Mouse (Mus musculus) lung, postnatal 0 days (tissue): ENCODE results near the gene Rnf208. TPM values are rescaled to one million over a fixed set of nuclear protein-coding genes. Genes with fewer than 3 reads are reported as not detected.

Experiments used
- ATAC-seq: fragments of 200-750 bp; cut with Nextera tagmentation; 2 replicates; pipeline ENCODE4 v1.8.0; 2017; ENCODE audit warnings: moderate library complexity
- DNase-seq: peaks from one replicate; pipeline ENCODE4 v3.0.0-alpha.2; 2016; ENCODE audit warnings: low spot score
- H3K27ac ChIP-seq: fragments of 300-500 bp; sonication (generic); 2 replicates; pipeline ENCODE4 v1.5.1; 2014; ENCODE audit warnings: antibody characterized with exemption, mild to moderate bottlenecking, low read length, mixed read lengths
- H3K27me3 ChIP-seq: fragments of 300-500 bp; sonication (generic); replicated peaks from 2 replicates; pipeline ENCODE4 v1.6.1; 2014; ENCODE audit warnings: low read length, mixed read lengths; ENCODE audit not compliant: insufficient read depth
- H3K36me3 ChIP-seq: fragments of 300-500 bp; sonication (generic); 2 replicates; pipeline ENCODE4 v1.6.1; 2014; ENCODE audit warnings: low read length, mixed read lengths; ENCODE audit not compliant: insufficient read depth
- H3K4me1 ChIP-seq: fragments of 300-500 bp; sonication (generic); 2 replicates; pipeline ENCODE4 v1.6.1; 2014; ENCODE audit warnings: antibody characterized with exemption, low read depth, low read length, mixed read lengths; ENCODE audit not compliant: insufficient read depth
- H3K4me2 ChIP-seq: fragments of 300-500 bp; sonication (generic); replicated peaks from 2 replicates; pipeline ENCODE4 v1.6.1; 2014; ENCODE audit warnings: low read depth, mild to moderate bottlenecking, low read length, moderate library complexity, mixed read lengths
- H3K4me3 ChIP-seq: fragments of 300-500 bp; sonication (generic); 2 replicates; pipeline ENCODE4 v1.5.1; 2014; ENCODE audit warnings: low read depth, low read length
- H3K9ac ChIP-seq: fragments of 300-500 bp; sonication (generic); replicated peaks from 2 replicates; pipeline ENCODE4 v1.6.1; 2014; ENCODE audit warnings: low read depth, mild to moderate bottlenecking
- H3K9me3 ChIP-seq: fragments of 300-500 bp; sonication (generic); 2 replicates; pipeline ENCODE4 v1.6.1; 2016; ENCODE audit warnings: low read length, mixed read lengths
- CTCF ChIP-seq: IDR thresholded peaks from 2 replicates; pipeline ENCODE4 v1.5.1; 2016; ENCODE audit warnings: antibody characterized with exemption, mild to moderate bottlenecking
- EP300 ChIP-seq: IDR thresholded peaks from 2 replicates; pipeline ENCODE4 v1.6.1; 2016; ENCODE audit warnings: antibody characterized with exemption, mild to moderate bottlenecking, control low read depth
- WGBS: fragments of 180-500 bp; shearing (Covaris S2); extraction: QIAGEN DNeasy Blood & Tissue Kit; methylation state at CpG from one replicate; pipeline ENCODE4 v1.1.7; 2014; 5-methylcytosine and 5-hydroxymethylcytosine counted together
- polyA plus RNA-seq: library from polyadenylated mRNA; unstranded; fragments of >200 nt; fragmentation: Nextera tagmentation; extraction: Ambion mirVana; gene quantifications from 2 replicates; pipeline ENCODE4 v1.2.1, GENCODE M21; 2015

The Rnf208 gene
- polyA plus RNA-seq, 1 experiment from 2014 or later: 3.4 TPM

GRCm38 (mm10) chr2:25238106-25238505 lies 3.9 kb upstream of the Rnf208 start:
- ATAC-seq (peak; percentile 43), DNase-seq (peak; percentile 70)
- H3K4me2 ChIP-seq: no peak overlapping the region
- H3K4me3 ChIP-seq: no peak overlapping the region
- no peak overlapping the region for H3K9ac ChIP-seq
- no peaks in the 10 kb centered on the region for H3K36me3 ChIP-seq
- TF ChIP-seq CTCF: no peak
- no peak; the same call in 1 of the 2 replicates for TF ChIP-seq EP300
- peaks cover 9% of the 10 kb centered on the region; the same call in 1 of the 2 replicates for H3K27me3 ChIP-seq
- H3K4me1 ChIP-seq: peaks cover 11% of the 10 kb centered on the region
- peak overlapping the region; percentile 69 for H3K27ac ChIP-seq
- H3K9me3 ChIP-seq: no peaks in the 10 kb centered on the region

- Histone ChIP-seq H3K27ac (no peak overlapping the region), H3K9me3 (no peaks in the 10 kb centered on the region), H3K36me3 (no peaks in the 10 kb centered on the region), H3K9ac (no peak overlapping the region), H3K4me2 (no peak overlapping the region), H3K4me1 (peaks cover 11% of the 10 kb centered on the region), H3K4me3 (no peak overlapping the region), H3K27me3 (peaks cover 9% of the 10 kb centered on the region; the same call in 1 of the 2 replicates)
- DNase-seq (no peak), ATAC-seq (no peak)
- TF ChIP-seq CTCF: no peak
- no peak for TF ChIP-seq EP300
- WGBS: 77% methylated on average over 3 of the region's 3 CpGs
Measured at GRCm38 (mm10) chr2:25239766-25240165, 2.3 kb upstream of the Rnf208 start.

DNA sequence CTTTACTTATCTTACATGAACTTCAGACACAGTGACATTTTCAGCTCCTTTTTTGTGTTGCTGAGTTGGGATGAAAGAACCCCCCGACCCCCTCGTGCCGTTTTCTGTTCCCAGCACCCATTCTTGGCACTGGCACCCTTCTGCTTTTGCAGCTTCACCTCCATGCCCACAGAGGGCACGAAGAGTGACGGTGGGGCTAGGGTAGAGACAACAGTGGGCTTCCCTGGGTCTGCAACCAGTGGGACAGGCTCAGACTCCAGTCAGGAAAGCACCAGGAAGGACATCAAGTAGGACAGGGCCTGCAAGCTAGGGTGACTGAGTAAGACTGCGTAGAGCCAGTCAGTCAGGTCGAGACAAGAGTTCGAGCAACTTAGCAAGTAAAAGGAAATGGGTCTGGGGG lies 1.7 kb upstream of the Rnf208 start:
- Histone ChIP-seq H3K9ac (no peak overlapping the region), H3K27ac (no peak overlapping the region), H3K9me3 (no peaks in the 10 kb centered on the region), H3K4me3 (no peak overlapping the region), H3K27me3 (peaks cover 9% of the 10 kb centered on the region; the same call in 1 of the 2 replicates), H3K36me3 (no peaks in the 10 kb centered on the region), H3K4me2 (peak overlapping the region; percentile 79), H3K4me1 (peaks cover 11% of the 10 kb centered on the region)
- DNase-seq (no peak), ATAC-seq (no peak)
- TF ChIP-seq EP300 (no peak), CTCF (no peak)
- WGBS: 46% methylated on average over 8 of the region's 8 CpGs

GRCm38 (mm10) chr2:25240723-25241437 lies 1.2 kb upstream of the Rnf208 start:
- ATAC-seq: peak; percentile 85
- no peaks in the 10 kb centered on the region for H3K9me3 ChIP-seq
- H3K9ac ChIP-seq: no peak overlapping the region
- peak overlapping the region; percentile 79 for H3K4me2 ChIP-seq
- TF ChIP-seq EP300 (no peak; the same call in 1 of the 2 replicates), CTCF (no peak; the same call in 1 of the 2 replicates)
- H3K27ac ChIP-seq: peak overlapping the region; percentile 16; the same call in 1 of the 2 replicates
- WGBS: 2% methylated on average over 29 of the region's 29 CpGs
- no peaks in the 10 kb centered on the region for H3K36me3 ChIP-seq
- H3K27me3 ChIP-seq: peaks cover 9% of the 10 kb centered on the region; the same call in 1 of the 2 replicates
- H3K4me1 ChIP-seq: peaks cover 11% of the 10 kb centered on the region
- DNase-seq: peak; percentile 88
- H3K4me3 ChIP-seq: peak overlapping the region; percentile 44

DNA sequence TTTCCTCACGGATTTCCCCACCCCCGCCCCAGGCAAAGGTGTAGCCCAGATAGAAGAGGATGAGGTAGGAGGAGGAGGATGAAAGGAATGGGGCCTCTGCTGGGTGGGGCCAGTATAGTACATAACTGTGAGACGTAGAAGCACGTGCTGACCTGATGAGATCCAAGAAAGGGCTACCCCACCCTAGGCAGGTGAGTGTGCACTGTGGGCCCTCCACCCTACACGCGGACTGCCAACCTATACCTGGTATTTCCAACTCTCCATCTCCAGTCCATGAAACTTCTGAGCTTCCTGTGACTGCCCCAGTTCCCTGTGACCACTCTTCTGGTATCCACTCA lies 648 bp upstream of the Rnf208 start:
- Histone ChIP-seq H3K27me3 (peaks cover 9% of the 10 kb centered on the region; the same call in 1 of the 2 replicates), H3K9ac (no peak overlapping the region), H3K36me3 (no peaks in the 10 kb centered on the region), H3K27ac (peak overlapping the region; percentile 16; the same call in 1 of the 2 replicates), H3K4me2 (peak overlapping the region; percentile 79), H3K4me1 (peaks cover 11% of the 10 kb centered on the region), H3K4me3 (peak overlapping the region; percentile 44; the same call in 1 of the 2 replicates), H3K9me3 (no peaks in the 10 kb centered on the region)
- DNase-seq (peak; percentile 51), ATAC-seq (peak; percentile 32)
- WGBS: 12% methylated on average over 6 of the region's 6 CpGs
- TF ChIP-seq EP300 (0 out of 2 replicates have a peak, but pooled peaks have one; percentile 26), CTCF (no peak)

DNA sequence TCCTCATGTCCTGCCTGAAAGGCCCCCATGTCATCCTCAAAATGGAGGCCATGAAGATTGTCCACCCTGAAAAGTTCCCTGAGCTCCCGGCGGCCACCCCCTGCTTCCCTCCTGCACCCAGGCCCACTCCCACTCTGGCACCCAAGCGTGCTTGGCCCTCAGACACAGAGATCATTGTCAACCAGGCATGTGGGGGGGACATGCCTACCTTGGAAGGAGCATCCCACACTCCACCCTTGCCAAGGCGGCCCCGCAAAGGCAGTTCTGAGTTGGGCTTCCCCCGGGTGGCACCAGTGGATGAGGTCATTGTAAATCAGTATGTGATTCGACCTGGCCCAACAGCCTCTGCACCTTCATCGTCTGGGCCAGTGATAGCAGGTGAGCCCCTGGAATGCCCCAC lies 1.3 kb downstream of the Rnf208 start:
- Histone ChIP-seq H3K4me2 (no peak overlapping the region), H3K27ac (no peak overlapping the region), H3K9me3 (no peaks in the 10 kb centered on the region), H3K36me3 (0 out of 2 replicates have a peak, but pooled peaks cover 10% of the 10 kb centered on the region), H3K4me3 (no peak overlapping the region), H3K4me1 (peaks cover 11% of the 10 kb centered on the region), H3K9ac (no peak overlapping the region), H3K27me3 (peaks cover 9% of the 10 kb centered on the region; the same call in 1 of the 2 replicates)
- ATAC-seq (no peak), DNase-seq (no peak)
- WGBS: 70% methylated on average over 8 of the region's 8 CpGs
- TF ChIP-seq CTCF: no peak
- no peak for TF ChIP-seq EP300
